Mouse (Mus musculus) ES-E14 (cell line): ENCODE results near the gene Phldb2. TPM values are rescaled to one million over a fixed set of nuclear protein-coding genes. Genes with fewer than 3 reads are reported as not detected.

Source experiments
- DNase-seq: peaks from one replicate; pipeline ENCODE4 v3.0.0-alpha.2; 2013; ENCODE audit warnings: low read depth, low spot score
- H3K27ac ChIP-seq: 2 replicates; pipeline ENCODE4 v1.5.1; 2012; ENCODE audit warnings: low read depth, mild to moderate bottlenecking, low read length, moderate library complexity, mixed read lengths; ENCODE audit not compliant: poor library complexity, insufficient read depth, severe bottlenecking
- H3K36me3 ChIP-seq: 2 replicates; pipeline ENCODE4 v1.6.1; 2012; ENCODE audit warnings: mild to moderate bottlenecking, low read length, moderate library complexity, mixed read lengths; ENCODE audit not compliant: control insufficient read depth, poor library complexity, insufficient read depth, severe bottlenecking
- H3K4me1 ChIP-seq, 2 experiments: fragments of 150-350 bp in 1 of 2; sonication (generic) in 1 of 2; 2 replicates each; pipeline ENCODE4 v1.6.1; 2012; ENCODE audit warnings: low read length in 2 of 2, mild to moderate bottlenecking in 1 of 2, mixed read lengths in 1 of 2; ENCODE audit not compliant: control insufficient read depth in 2 of 2, insufficient read depth in 2 of 2, poor library complexity in 1 of 2
- H3K4me3 ChIP-seq, 2 experiments: fragments of 150-350 bp in 1 of 2; sonication (generic) in 1 of 2; 2 replicates each; pipeline ENCODE4 v1.5.1; 2012; ENCODE audit warnings: low read length in 2 of 2, low read depth in 1 of 2, mild to moderate bottlenecking in 1 of 2, mixed read lengths in 1 of 2; ENCODE audit not compliant: insufficient read depth in 1 of 2, poor library complexity in 1 of 2, severe bottlenecking in 1 of 2
- H3K9ac ChIP-seq: 2 replicates; pipeline ENCODE4 v1.6.1; 2012; ENCODE audit warnings: low read depth, mild to moderate bottlenecking, low read length, mixed read lengths; ENCODE audit not compliant: poor library complexity, insufficient read depth, severe bottlenecking
- H3K9me3 ChIP-seq: fragments of 150-350 bp; sonication (generic); 2 replicates; pipeline ENCODE4 v1.6.1; 2012; ENCODE audit warnings: low read depth, mild to moderate bottlenecking, low read length; ENCODE audit not compliant: control insufficient read depth, insufficient read depth
- CHD2 ChIP-seq: IDR thresholded peaks from 2 replicates; pipeline ENCODE4 v1.6.1; 2014; ENCODE audit warnings: mild to moderate bottlenecking, low read depth, low read length, inconsistent platforms
- HCFC1 ChIP-seq: IDR thresholded peaks from 2 replicates; pipeline ENCODE4 v1.6.1; 2012; ENCODE audit warnings: low read length, inconsistent platforms, borderline replicate concordance; ENCODE audit not compliant: insufficient read depth
- MAFK ChIP-seq: IDR thresholded peaks from 2 replicates; pipeline ENCODE4 v1.6.1; 2014; ENCODE audit warnings: mild to moderate bottlenecking, low read depth, low read length, inconsistent platforms; ENCODE audit not compliant: insufficient read depth
- ZC3H11A ChIP-seq: IDR thresholded peaks from 2 replicates; pipeline ENCODE4 v1.6.1; 2012; ENCODE audit warnings: low read depth, mild to moderate bottlenecking, inconsistent platforms, low read length, borderline replicate concordance
- ZNF384 ChIP-seq: IDR thresholded peaks from 2 replicates; pipeline ENCODE4 v1.6.1; 2012; ENCODE audit warnings: low read depth, low read length, inconsistent platforms
- in situ Hi-C, 2 experiments: fragments of 600-800 bp; cut with MboI; formaldehyde crosslinking; loops; one replicate each; pipeline ENCODE4 v1.15.1; 2025; ENCODE audit warnings: low sequenced_read_pairs in 2 of 2, inconsistent platforms in 1 of 2; ENCODE audit not compliant: unreplicated experiment in 2 of 2
- total RNA-seq: library from RNA; depleted of rRNA; stranded (reverse); fragments of 300-350 nt; gene quantifications from 2 replicates; pipeline ENCODE4 v1.2.3, GENCODE M21; 2012

The Phldb2 gene
- total RNA-seq, 1 experiment: 36.2 TPM

- H3K36me3 ChIP-seq: no peaks in the 10 kb centered on the region
- no peak for DNase-seq
- no peak overlapping the region for H3K4me3 ChIP-seq
- no peaks in the 10 kb centered on the region for H3K9me3 ChIP-seq
- in situ Hi-C loops: no loop called here
- TF ChIP-seq MAFK: no peak
- TF ChIP-seq CHD2: no peak
- TF ChIP-seq ZC3H11A: no peak
- TF ChIP-seq HCFC1: no peak
- no peak for TF ChIP-seq ZNF384
- H3K27ac ChIP-seq: no peak overlapping the region
- H3K4me1 ChIP-seq: no peaks in the 10 kb centered on the region
- no peak overlapping the region for H3K9ac ChIP-seq
These were observed 84.4 kb downstream of the Phldb2 start for GRCm38 (mm10) chr16:45869044-45869443.

DNA sequence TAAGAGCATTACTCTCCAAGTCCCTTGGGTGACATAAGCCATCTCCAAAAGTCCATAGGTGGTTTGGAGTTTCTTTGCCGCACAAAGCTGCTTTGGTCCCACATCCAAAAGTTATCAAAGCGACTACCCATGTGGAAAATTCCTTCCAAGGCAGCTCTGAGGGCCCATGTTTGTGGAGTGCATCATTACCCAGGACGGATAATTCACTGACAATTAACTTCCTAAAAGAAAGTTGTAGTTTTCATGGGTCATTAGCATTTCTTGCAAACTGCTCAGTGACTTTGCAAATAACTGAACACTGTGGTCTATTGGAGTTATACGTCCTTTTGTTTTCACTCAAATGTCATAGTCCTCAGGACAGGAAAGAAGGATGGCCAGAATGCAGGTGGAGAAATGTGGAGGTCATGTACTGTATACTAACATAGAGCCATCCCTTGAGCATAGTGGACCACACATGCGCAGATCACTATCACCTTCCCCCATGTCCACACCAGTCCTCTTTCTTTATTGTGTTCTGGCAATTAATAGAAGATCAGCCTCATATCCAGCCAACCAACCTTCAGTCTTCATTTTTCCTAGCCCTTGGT lies 96.0 kb downstream of the Phldb2 start:
- DNase-seq: no peak
- H3K36me3 ChIP-seq: no peaks in the 10 kb centered on the region
- no peak for TF ChIP-seq ZC3H11A
- no peak for TF ChIP-seq MAFK
- no peak for TF ChIP-seq ZNF384
- TF ChIP-seq CHD2: no peak
- no peak for TF ChIP-seq HCFC1
- no peaks in the 10 kb centered on the region for H3K4me1 ChIP-seq
- H3K9ac ChIP-seq: no peak overlapping the region
- no peaks in the 10 kb centered on the region for H3K9me3 ChIP-seq
- no peak overlapping the region for H3K4me3 ChIP-seq
- in situ Hi-C loops: no loop called here
- H3K27ac ChIP-seq: no peak overlapping the region

- no peak overlapping the region for H3K9ac ChIP-seq
- H3K4me1 ChIP-seq: no peaks in the 10 kb centered on the region
- TF ChIP-seq CHD2: no peak
- no peak for TF ChIP-seq ZNF384
- TF ChIP-seq HCFC1: no peak
- no peak for TF ChIP-seq ZC3H11A
- no peak for TF ChIP-seq MAFK
- H3K27ac ChIP-seq: no peak overlapping the region
- no peaks in the 10 kb centered on the region for H3K36me3 ChIP-seq
- no peaks in the 10 kb centered on the region for H3K9me3 ChIP-seq
- H3K4me3 ChIP-seq: no peak overlapping the region
- DNase-seq: no peak
- in situ Hi-C loops: no loop called here
These were observed 98.9 kb downstream of the Phldb2 start for GRCm38 (mm10) chr16:45854499-45854898.

DNA sequence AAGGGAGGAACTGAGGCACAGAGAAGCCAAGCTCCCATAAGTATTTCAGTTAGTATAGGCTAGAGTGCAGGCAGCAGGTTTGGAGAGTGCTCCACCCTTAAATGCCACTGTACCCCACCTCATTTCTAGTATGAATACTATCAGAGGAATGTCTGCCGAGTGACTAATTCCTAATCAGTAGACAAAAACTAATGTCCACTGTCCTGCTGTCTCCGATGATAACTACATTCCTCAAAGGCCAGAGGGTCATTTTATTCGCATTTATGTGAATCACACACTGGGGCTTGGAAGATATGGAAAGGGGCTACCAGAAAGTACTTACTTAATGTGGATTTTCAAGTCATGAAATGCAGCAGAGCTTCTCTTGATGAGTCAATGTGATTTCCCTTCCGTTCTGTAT lies 104.4 kb downstream of the Phldb2 start:
- no peak overlapping the region for H3K27ac ChIP-seq
- no peaks in the 10 kb centered on the region for H3K36me3 ChIP-seq
- H3K4me1 ChIP-seq: no peaks in the 10 kb centered on the region
- H3K4me3 ChIP-seq: no peak overlapping the region
- no peak overlapping the region for H3K9ac ChIP-seq
- no peaks in the 10 kb centered on the region for H3K9me3 ChIP-seq
- in situ Hi-C loops: no loop called here
- TF ChIP-seq CHD2 (no peak), ZNF384 (no peak), HCFC1 (no peak), MAFK (no peak), ZC3H11A (no peak)
- no peak for DNase-seq

DNA sequence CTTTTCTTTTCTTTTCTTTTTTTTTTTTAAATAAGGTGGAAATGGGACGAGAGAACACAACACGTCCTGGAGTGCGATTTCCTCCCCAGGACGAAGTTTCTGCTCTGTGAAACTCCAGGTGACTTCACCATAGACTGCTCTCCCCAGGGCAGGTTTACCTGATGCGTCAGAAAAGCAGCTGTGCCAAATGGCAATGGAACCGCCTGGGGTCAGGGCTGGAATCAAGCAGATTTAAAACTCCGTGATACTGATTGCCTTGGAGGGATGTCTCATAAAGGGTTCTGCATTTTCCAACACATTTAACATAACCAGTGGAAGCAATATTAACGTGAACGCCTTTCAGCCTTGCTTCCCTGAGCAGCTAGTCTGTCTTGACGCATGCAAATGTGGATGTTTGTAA lies 108.5 kb downstream of the Phldb2 start:
- Histone ChIP-seq H3K36me3 (no peaks in the 10 kb centered on the region), H3K4me3 (peak overlapping the region in 1 of 2 experiments; percentile 76; a peak in 2 of 4 replicates), H3K9ac (no peak overlapping the region), H3K27ac (no peak overlapping the region), H3K4me1 (no peaks in the 10 kb centered on the region), H3K9me3 (no peaks in the 10 kb centered on the region)
- in situ Hi-C loops: no loop called here
- DNase-seq: no peak
- no peak for TF ChIP-seq CHD2
- TF ChIP-seq MAFK: no peak
- no peak for TF ChIP-seq ZC3H11A
- TF ChIP-seq HCFC1: no peak
